Mouse (Mus musculus) midbrain, postnatal 0 days (tissue): Measurements from ENCODE around the gene Krtap19-5. TPM values are rescaled to one million over a fixed set of nuclear protein-coding genes. Genes with fewer than 3 reads are reported as not detected.

Source experiments
- ATAC-seq: fragments of 200-750 bp; cut with Nextera tagmentation; 2 replicates; pipeline ENCODE4 v1.8.0; 2017; ENCODE audit warnings: moderate number of reproducible peaks, mild to moderate bottlenecking, moderate TSS enrichment, moderate library complexity; ENCODE audit not compliant: low FRiP score
- DNase-seq: peaks from one replicate; pipeline ENCODE4 v3.0.0-alpha.2; 2015; ENCODE audit warnings: low spot score
- H3K27ac ChIP-seq: fragments of 300-500 bp; sonication (generic); 2 replicates; pipeline ENCODE4 v1.5.1; 2014; ENCODE audit warnings: low read depth, mild to moderate bottlenecking, low read length, mixed read lengths
- H3K27me3 ChIP-seq: fragments of 300-500 bp; sonication (generic); 2 replicates; pipeline ENCODE4 v1.6.1; 2014; ENCODE audit warnings: low read length, control low read depth, mixed read lengths; ENCODE audit not compliant: insufficient read depth
- H3K36me3 ChIP-seq: fragments of 300-500 bp; sonication (generic); 2 replicates; pipeline ENCODE4 v1.6.1; 2014; ENCODE audit warnings: low read length, control low read depth, mixed read lengths; ENCODE audit not compliant: insufficient read depth
- H3K4me1 ChIP-seq: fragments of 300-500 bp; sonication (generic); 2 replicates; pipeline ENCODE4 v1.6.1; 2014; ENCODE audit warnings: mild to moderate bottlenecking, control low read depth, antibody characterized with exemption, low read length, mixed read lengths; ENCODE audit not compliant: insufficient read depth
- H3K4me2 ChIP-seq: fragments of 300-500 bp; sonication (generic); 2 replicates; pipeline ENCODE4 v1.6.1; 2014; ENCODE audit warnings: low read depth, mild to moderate bottlenecking, low read length, mixed read lengths; ENCODE audit not compliant: poor library complexity, severe bottlenecking
- H3K4me3 ChIP-seq: fragments of 300-500 bp; sonication (generic); 2 replicates; pipeline ENCODE4 v1.5.1; 2014; ENCODE audit warnings: low read depth, mild to moderate bottlenecking, low read length, moderate library complexity
- H3K9ac ChIP-seq: fragments of 300-500 bp; sonication (generic); replicated peaks from 2 replicates; pipeline ENCODE4 v1.6.1; 2014; ENCODE audit warnings: mild to moderate bottlenecking, low read length, moderate library complexity, mixed read lengths; ENCODE audit not compliant: poor library complexity, severe bottlenecking
- H3K9me3 ChIP-seq: fragments of 300-500 bp; sonication (generic); 2 replicates; pipeline ENCODE4 v1.6.1; 2016; ENCODE audit warnings: low read length, control low read depth
- CTCF ChIP-seq: IDR thresholded peaks from 2 replicates; pipeline ENCODE4 v1.5.1; 2016; ENCODE audit warnings: antibody characterized with exemption, mild to moderate bottlenecking
- WGBS: fragments of 180-500 bp; shearing (Covaris S2); extraction: QIAGEN DNeasy Blood & Tissue Kit; methylation state at CpG from one replicate; pipeline ENCODE4 v1.1.7; 2014; 5-methylcytosine and 5-hydroxymethylcytosine counted together
- polyA plus RNA-seq: library from polyadenylated mRNA; unstranded; fragments of >200 nt; fragmentation: Nextera tagmentation; extraction: Ambion mirVana; gene quantifications from 2 replicates; pipeline ENCODE4 v1.2.1, GENCODE M21; 2015
- total RNA-seq: library from RNA; depleted of rRNA; stranded (reverse); fragments of >200 nt; gene quantifications from 2 replicates; pipeline ENCODE4 v1.2.3, GENCODE M21; 2014; rRNA removed

The Krtap19-5 gene
- total and polyA plus RNA-seq, 2 experiments from 2014 or later = not detected

- H3K9ac ChIP-seq = no peak overlapping the region
- H3K36me3 ChIP-seq = no peaks in the 10 kb centered on the region
- TF ChIP-seq CTCF = no peak
- DNase-seq (no peak), ATAC-seq (no peak)
- H3K27ac ChIP-seq = no peak overlapping the region
- 97% methylated on average over 1 of the region's 1 CpGs for WGBS
- no peaks in the 10 kb centered on the region for H3K4me1 ChIP-seq
- H3K9me3 ChIP-seq = no peaks in the 10 kb centered on the region
- H3K4me3 ChIP-seq = no peak overlapping the region
- H3K4me2 ChIP-seq = no peak overlapping the region
- H3K27me3 ChIP-seq = no peaks in the 10 kb centered on the region
Observed at GRCm38 (mm10) chr16:88847363-88847762, 48.9 kb downstream of the Krtap19-5 start.

Other genes starting within 250 kb of the Krtap19-5 start
- gene Krtap26-1, start 248.7 kb downstream of the Krtap19-5 start, total RNA-seq = not detected in 2 replicates
- not detected in 2 replicates for gene Krtap26-1, start 248.7 kb downstream of the Krtap19-5 start, polyA plus RNA-seq
- gene Krtap27-1, start 224.8 kb downstream of the Krtap19-5 start, total RNA-seq = not detected in 2 replicates
- not detected in 2 replicates for gene Krtap27-1, start 224.8 kb downstream of the Krtap19-5 start, polyA plus RNA-seq
- gene 2310061N02Rik, start 188.5 kb downstream of the Krtap19-5 start, total RNA-seq = not detected in 2 replicates
- not detected in 2 replicates for gene 2310061N02Rik, start 188.5 kb downstream of the Krtap19-5 start, polyA plus RNA-seq
- gene Krtap13-1, start 167.6 kb downstream of the Krtap19-5 start, total RNA-seq = not detected in 2 replicates
- gene Krtap13-1, start 167.6 kb downstream of the Krtap19-5 start, polyA plus RNA-seq = not detected in 2 replicates
- not detected in 2 replicates for gene Krtap13, start 144.8 kb downstream of the Krtap19-5 start, total RNA-seq
- not detected in 2 replicates for gene Krtap13, start 144.8 kb downstream of the Krtap19-5 start, polyA plus RNA-seq
- gene 2310034C09Rik, start 137.6 kb downstream of the Krtap19-5 start, total RNA-seq = not detected in 2 replicates
- not detected in 2 replicates for gene 2310034C09Rik, start 137.6 kb downstream of the Krtap19-5 start, polyA plus RNA-seq
- not detected in 2 replicates for gene 2310057N15Rik, start 122.3 kb downstream of the Krtap19-5 start, total RNA-seq
- not detected in 2 replicates for gene 2310057N15Rik, start 122.3 kb downstream of the Krtap19-5 start, polyA plus RNA-seq
- gene Gm5965, start 118.6 kb downstream of the Krtap19-5 start, total RNA-seq = not detected in 2 replicates
- gene Gm5965, start 118.6 kb downstream of the Krtap19-5 start, polyA plus RNA-seq = not detected in 2 replicates
- not detected in 2 replicates for gene Gm20741, start 84.2 kb downstream of the Krtap19-5 start, total RNA-seq
- gene Gm20741, start 84.2 kb downstream of the Krtap19-5 start, polyA plus RNA-seq = not detected in 2 replicates
- not detected in 2 replicates for gene Krtap15, start 76.2 kb downstream of the Krtap19-5 start, total RNA-seq
- gene Krtap15, start 76.2 kb downstream of the Krtap19-5 start, polyA plus RNA-seq = not detected in 2 replicates
- gene Krtap14, start 70.3 kb downstream of the Krtap19-5 start, total RNA-seq = not detected in 2 replicates
- not detected in 2 replicates for gene Krtap14, start 70.3 kb downstream of the Krtap19-5 start, polyA plus RNA-seq
- not detected in 2 replicates for gene Krtap19-1, start 27.0 kb downstream of the Krtap19-5 start, total RNA-seq
- not detected in 2 replicates for gene Krtap19-1, start 27.0 kb downstream of the Krtap19-5 start, polyA plus RNA-seq
- not detected in 2 replicates for gene Krtap19-2, start 22.2 kb downstream of the Krtap19-5 start, total RNA-seq
- not detected in 2 replicates for gene Krtap19-2, start 22.2 kb downstream of the Krtap19-5 start, polyA plus RNA-seq
- gene Krtap19-3, start 18.4 kb downstream of the Krtap19-5 start, total RNA-seq = not detected in 2 replicates
- gene Krtap19-3, start 18.4 kb downstream of the Krtap19-5 start, polyA plus RNA-seq = not detected in 2 replicates
- gene Krtap19-4, start 11.4 kb downstream of the Krtap19-5 start, total RNA-seq = not detected in 2 replicates
- not detected in 2 replicates for gene Krtap19-4, start 11.4 kb downstream of the Krtap19-5 start, polyA plus RNA-seq
- not detected in 2 replicates for gene Krtap19-9b, start 35.8 kb upstream of the Krtap19-5 start, total RNA-seq
- not detected in 2 replicates for gene Krtap19-9b, start 35.8 kb upstream of the Krtap19-5 start, polyA plus RNA-seq
- gene Krtap16-3, start 66.4 kb upstream of the Krtap19-5 start, total RNA-seq = not detected in 2 replicates
- gene Krtap16-3, start 66.4 kb upstream of the Krtap19-5 start, polyA plus RNA-seq = not detected in 2 replicates
- not detected in 2 replicates for gene Krtap22-2, start 114.3 kb upstream of the Krtap19-5 start, total RNA-seq
- gene Krtap22-2, start 114.3 kb upstream of the Krtap19-5 start, polyA plus RNA-seq = not detected in 2 replicates
- not detected in 2 replicates for gene Gm10229, start 118.8 kb upstream of the Krtap19-5 start, total RNA-seq
- not detected in 2 replicates for gene Gm10229, start 118.8 kb upstream of the Krtap19-5 start, polyA plus RNA-seq
- not detected in 2 replicates for gene Krtap6-1, start 135.2 kb upstream of the Krtap19-5 start, total RNA-seq
- gene Krtap6-1, start 135.2 kb upstream of the Krtap19-5 start, polyA plus RNA-seq = not detected in 2 replicates
- not detected in 2 replicates for gene Gm10228, start 145.0 kb upstream of the Krtap19-5 start, total RNA-seq
- not detected in 2 replicates for gene Gm10228, start 145.0 kb upstream of the Krtap19-5 start, polyA plus RNA-seq
- not detected in 2 replicates for gene Krtap6-5, start 151.4 kb upstream of the Krtap19-5 start, total RNA-seq
- not detected in 2 replicates for gene Krtap6-5, start 151.4 kb upstream of the Krtap19-5 start, polyA plus RNA-seq
- not detected in 2 replicates for gene 1110025L11Rik, start 167.5 kb upstream of the Krtap19-5 start, total RNA-seq
- not detected in 2 replicates for gene 1110025L11Rik, start 167.5 kb upstream of the Krtap19-5 start, polyA plus RNA-seq
- not detected in 2 replicates for gene Krtap6-3, start 187.6 kb upstream of the Krtap19-5 start, total RNA-seq
- not detected in 2 replicates for gene Krtap6-3, start 187.6 kb upstream of the Krtap19-5 start, polyA plus RNA-seq
- not detected in 2 replicates for gene Gm6358, start 244.4 kb upstream of the Krtap19-5 start, total RNA-seq
- not detected in 2 replicates for gene Gm6358, start 244.4 kb upstream of the Krtap19-5 start, polyA plus RNA-seq